Mouse (Mus musculus): Measurements from ENCODE around the gene Disc1.
A peak's percentile ranks its signal among the peaks of the same experiment; 100 is the strongest.

The Disc1 gene

DNA sequence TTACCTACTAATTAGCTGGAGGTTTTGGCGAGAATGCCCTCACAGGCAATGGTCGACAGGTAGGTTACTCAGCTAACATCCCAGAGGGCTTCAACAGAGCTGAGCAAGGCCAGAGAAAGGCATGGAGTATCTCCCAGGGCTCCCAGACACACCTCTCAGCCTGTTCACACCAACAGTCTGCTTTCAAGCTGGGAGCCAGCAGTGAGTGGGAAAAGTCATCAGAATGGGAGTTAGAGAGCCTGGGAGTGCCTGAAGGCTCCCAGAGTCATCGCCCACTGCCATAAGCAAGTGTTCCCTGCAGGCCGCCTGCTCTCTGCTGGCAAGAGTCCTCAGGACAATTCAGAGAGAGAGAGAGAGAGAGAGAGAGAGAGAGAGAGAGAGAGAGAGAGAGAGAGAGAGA is 167.1 kb downstream of the Disc1 start:
- no peak for DNase-seq (ENCODE audit: low spot score)

DNA sequence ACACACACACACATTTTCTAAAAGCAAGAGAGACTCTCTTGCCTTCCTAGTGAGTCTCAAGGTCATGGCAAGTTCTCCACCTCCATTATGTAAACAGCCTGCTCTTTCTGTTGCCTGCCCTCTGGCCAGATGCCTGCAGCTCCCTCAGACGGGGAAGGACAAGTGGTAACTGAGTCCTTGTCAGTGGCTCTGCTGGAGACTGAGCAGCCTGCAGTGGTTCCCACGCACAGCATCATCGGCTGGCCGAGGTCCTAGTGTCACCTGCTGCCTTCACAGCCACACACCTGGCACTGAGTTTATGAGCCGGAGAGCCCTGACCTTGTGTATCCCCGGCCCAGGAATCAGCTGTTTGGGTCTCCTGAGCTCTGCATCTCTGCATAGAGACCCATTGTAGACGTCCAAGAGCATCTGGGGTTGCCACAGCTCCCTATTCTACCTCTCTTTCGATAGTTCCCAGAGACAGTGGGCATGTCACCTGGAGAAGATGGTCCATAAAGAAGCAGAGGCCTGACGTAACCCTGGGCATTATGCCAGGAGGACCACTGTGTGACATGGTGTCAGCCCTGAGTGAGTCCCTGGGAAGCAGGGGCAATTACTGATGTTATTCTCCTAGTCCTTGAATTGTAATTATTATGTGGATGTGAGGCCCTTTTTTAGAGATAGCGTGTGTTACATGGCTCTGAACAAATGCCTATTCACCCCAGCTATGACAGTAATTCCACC is 169.2 kb downstream of the Disc1 start:
- peak; percentile 57 for DNase-seq (ENCODE audit: low spot score)

DNA sequence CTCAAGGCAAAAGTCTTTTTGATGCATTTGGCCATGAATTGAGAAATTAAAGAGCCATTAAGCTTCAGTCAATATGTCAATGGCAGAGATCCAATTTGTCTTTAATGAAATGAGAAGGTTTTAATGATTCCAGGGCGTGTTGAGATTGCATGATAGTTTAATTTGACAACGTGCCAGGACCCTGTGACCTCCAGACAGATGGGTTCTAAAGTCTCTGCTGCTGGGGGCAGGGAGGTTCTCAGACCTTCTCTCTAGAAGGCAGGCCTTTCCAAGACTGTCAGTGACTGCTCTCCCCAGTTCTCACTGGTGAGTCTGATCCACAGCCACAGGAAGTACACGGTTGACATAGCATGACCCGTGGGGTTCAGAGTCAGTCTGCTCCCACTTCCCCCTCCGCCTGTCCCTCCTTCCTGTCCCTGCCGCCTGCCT is 170.3 kb downstream of the Disc1 start:
- DNase-seq (ENCODE audit: low spot score) = no peak

DNA sequence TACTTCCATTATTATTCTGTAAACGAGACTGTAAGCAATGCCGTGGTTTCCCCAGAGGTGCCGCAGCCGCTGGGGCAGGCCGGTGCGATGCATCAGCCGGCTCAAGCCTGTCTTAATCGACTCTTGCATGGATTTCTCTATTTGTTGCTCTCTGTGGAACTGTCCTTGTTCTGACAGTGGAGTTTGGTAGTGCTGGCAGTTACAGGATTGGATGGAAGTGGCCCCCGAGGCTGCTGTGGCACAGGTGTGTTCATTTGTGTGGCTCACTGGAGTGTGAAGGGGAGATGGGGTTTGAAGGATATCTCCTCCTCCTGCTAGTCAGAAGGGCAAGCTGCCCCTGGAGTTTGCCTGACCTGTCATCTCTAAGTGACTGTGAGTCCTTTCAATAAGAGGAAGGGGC is 171.3 kb downstream of the Disc1 start:
- no peak for DNase-seq (ENCODE audit: low spot score)

DNA sequence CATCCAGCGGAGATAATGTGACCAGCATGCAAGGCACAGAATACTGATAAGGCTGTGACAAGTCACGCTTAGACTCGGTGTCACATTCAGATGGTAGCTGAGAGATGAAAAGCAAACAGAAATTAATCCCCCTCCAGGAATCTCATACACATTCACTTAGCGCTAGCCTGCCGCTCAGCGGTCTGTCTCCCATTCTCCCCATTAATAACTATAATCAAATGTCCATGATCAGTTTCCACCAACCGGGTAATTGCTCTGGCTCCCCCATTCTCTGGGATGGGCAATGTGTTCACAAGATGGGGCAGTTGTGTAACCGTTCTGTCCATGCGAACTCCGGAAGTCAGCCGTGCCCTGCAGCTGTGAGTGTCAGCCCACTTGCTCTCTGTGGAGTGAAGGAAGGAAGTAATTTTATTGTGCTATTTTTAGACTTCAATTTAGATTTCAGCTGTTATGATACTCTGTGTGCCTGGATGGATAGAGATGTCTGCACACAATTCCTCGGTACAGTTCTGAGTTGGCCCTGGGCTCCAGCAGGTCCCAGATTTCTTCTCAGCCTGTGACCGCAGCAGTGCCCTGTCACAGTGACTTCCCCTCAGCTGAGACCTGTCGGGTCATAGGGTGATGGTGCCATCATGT is 173.1 kb downstream of the Disc1 start:
- DNase-seq (ENCODE audit: low spot score) = no peak

DNA sequence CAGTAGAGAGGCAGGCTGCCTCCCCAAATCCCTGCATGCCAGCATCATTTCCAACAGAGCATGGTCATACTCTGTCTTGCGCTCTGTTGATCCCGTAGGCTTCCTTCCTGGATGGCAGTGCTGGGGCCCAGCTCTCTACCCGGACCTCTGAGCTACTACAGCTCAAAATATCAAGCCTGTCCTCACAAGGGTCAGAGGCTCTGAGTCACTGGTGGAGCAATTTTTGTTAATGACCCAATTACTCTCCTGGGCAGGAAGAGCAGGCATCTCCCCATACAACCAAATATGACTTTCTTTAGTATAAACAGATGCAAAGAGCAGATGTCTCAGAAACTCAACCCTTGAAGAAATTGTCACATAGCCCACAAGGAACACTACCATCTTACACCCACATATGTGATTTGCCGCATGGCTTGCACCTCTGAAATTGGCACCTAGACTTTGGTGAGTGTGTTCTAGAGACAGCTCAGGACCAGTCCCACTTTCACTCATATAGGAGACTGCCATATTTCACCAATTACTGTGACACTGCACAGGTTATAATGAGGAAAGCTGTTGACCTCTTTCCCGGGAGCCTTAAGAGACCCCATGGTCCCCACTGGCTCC is 176.6 kb downstream of the Disc1 start:
- DNase-seq (ENCODE audit: low spot score) = no peak

DNA sequence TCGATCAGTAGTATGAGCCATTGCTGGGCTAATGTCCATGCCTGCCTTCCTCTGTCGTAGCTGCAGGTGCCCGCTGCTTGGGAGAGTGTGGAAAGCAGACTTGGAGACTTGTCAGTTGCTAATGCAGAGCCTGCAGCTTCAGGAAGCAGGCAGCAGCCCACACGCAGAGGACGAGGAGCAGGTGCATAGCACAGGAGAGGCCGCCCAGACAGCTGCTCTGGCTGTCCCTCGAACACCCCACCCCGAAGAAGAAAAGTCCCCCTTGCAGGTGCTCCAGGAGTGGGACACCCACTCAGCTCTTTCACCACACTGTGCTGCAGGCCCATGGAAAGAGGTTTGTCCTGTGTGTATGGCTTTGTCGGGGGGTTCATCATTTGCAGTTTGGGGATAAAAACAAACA is 178.7 kb downstream of the Disc1 start:
- DNase-seq (ENCODE audit: low spot score) = no peak

DNA sequence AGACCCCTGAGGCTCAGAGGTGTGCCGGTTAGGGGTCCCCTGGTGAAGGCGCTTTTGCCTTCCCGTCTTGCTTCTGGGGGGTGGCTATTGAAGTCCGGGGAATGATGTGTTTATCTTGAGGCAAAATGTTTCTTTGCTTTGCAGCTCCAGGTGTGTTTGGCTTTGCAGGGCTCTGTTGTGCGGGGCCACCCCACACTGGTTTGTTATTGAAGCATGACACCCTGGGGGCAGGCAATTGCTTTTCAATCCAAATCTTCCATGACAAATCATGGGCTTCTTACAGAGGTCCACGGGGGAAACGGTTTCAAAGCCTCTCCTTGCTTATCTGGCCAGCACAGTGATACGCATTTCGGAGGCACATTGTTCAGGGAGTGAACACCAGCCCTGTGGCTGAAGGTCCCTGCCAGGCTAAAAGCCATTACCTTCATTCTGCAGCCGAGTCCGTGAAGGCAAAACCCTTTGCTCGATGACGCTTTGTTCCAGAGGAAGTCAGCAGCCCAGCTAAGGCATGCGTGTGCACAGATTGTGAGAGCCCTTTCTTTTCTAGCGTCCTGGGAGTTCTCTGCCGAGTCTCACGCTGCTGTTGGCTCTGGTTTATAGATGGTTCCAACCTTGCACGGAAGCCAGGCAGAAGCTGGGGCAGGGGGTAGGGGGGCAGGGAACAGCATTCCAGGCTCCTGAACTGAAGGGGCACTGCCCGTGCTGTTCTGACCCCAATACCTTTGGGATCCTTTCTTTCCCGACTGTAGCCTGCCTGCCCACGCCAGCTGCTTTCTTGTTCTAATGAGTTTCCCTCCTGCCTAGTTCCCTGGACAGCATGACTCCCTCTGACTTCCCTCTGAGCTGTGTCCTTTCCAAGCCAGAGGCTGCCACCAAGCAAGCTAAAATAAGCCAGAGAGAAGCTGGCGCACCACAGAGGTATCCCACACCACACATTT is 182.2 kb downstream of the Disc1 start:
- peak; percentile 56 for DNase-seq (ENCODE audit: low spot score)

DNA sequence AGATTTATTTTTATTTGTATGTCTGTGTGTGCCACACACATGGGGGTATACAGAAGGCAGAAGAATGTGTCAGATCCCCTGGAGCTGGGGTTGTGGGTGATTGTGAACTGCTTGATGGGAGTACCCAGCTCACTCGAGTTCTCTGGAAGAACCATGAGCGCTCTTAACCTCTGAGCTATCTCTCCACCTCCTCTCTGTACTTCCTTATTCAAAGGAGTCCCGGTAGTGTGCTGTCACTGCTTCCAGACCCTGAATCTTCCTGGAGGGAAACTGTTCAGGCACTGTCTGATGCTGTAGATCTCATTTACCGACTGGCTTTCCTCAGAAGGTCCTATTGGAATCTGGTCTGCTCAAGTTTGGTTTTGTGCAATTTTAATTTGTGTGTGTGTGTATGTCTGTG is 186.8 kb downstream of the Disc1 start:
- DNase-seq (ENCODE audit: low spot score) = no peak

DNA sequence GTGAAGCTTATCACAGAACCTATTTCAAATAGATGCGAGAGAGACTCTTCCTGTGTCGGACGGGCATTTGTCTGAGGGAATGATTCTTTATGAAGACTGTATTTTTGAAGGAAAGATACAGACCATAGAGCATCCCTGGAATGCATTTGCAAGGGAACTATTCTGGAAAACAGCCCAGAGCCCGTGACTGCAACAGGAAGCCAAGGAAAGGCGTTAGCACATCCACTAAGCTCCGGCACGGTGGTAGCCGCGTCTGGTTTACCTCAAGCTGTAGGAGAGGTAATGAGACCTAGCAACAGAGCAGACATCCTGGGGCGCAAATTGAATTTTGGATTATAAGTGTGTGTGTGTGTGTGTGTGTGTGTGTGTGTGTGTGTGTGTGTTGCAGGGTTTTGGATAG is 188.4 kb downstream of the Disc1 start:
- DNase-seq (ENCODE audit: low spot score) = no peak

DNA sequence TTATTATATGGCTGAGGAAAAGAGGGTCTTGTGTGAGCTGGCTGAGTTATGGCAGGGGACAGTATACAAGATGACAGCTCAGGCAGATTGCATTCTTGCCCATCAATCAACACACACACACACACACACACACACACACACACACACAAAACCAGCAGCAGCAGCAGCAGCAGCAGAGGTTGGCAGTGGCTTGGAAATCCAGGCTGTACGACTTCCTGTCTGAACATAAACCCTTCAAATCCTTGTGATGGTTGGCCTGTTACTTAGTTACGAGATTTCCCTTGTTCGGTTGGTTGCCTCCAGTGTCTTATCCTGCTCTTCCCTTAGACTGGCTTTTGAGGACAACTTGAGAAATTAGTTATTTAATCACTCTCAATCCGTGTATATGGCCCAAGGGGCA is 188.9 kb downstream of the Disc1 start:
- no peak for DNase-seq (ENCODE audit: low spot score)

DNA sequence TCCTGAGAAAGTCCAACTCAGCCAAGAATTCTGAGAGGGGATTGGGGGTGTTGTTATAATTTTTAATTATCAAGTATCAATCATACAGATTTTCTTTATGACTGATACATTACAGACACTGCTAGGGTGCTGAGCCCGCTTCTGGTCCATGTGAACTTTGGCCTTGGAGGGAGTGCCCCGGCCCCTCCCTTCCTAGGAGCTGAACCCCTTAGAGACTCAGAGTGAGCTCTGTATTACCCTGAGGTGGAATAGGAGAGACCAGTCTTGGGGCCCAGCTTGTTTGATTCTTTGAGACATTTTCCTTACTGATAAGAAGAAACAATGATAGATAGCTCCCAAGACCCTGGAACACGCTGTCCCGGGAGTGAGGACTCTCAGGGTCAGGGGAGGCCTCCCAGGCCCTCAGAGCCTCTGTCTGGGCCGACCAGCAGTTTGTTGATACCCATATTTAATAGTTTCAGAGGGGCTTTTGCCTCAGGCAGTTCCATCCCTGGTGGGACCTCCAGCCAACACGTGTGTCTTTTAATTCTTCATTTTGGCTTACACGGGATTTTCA is 192.8 kb downstream of the Disc1 start:
- no peak for DNase-seq (ENCODE audit: low spot score)

DNA sequence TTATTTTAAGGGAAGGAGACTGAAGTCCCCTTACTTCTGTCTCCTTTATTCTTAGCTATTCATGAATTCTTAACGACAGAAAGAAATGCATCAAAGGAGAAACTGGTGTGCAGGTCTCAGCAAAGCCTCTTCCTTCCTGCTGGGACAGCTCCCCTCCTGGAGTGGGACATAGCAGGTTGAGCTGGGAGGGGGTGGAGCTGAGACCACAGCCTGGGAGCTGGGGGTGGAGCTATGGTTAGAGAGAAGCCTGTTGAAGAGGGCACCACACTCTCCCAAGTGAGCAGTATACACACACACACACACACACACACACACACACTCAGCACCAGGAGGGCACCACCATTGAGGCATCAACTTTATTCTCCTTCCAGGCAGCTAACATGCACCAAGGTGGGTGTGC is 193.4 kb downstream of the Disc1 start:
- DNase-seq (ENCODE audit: low spot score) = no peak

DNA sequence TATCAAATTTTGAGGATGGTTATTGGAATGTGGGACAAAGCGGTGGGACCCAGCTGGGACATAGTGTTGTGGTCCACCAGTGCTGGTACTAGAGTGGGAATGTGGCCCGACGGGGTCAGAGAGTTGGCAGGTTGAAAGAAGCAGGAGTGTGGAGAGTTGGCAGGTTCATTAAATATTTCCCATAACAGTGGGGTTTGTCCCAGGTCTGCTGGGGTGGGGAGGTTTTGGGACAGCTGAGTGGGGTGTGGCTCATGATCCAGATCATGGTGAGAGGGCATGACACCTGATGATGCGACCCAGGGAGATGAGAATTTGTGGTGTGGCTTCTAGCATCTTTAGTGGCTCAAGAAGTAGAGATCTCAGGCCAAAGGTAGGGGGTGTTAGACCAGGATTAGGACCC is 199.0 kb downstream of the Disc1 start:
- no peak for DNase-seq (ENCODE audit: low spot score)

DNA sequence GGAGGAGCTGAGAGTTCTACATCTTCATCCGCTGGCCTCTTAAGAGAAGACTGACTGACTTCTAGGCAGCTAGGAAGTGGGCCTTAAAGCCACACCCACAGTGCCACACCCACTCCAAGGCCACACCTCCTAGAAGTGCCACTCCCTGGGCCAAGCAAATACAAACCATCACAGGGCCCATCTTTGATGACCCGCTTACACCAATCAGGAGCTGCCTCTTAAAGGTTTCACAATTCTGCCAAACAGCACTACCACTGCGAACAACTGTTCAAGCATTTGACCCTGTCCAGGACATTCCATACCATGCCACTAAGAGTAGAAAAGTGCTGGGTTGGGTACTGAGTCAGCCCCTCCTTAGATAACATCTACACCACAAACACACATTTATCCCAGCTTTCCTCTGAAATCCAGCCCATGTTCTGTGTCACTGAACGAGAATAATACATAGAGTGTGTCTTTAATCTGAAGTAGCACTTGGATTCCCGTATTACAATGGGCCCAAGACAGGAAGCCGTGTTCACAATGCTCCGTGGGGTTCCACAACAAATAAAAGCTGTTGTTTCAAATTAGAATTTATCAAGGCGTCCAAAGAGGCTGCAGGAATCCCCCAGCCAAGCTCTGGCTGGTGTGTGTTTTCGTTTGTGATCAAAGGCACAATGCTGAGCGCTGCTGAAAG is 199.6 kb downstream of the Disc1 start:
- no peak for DNase-seq (ENCODE audit: low spot score)

DNA sequence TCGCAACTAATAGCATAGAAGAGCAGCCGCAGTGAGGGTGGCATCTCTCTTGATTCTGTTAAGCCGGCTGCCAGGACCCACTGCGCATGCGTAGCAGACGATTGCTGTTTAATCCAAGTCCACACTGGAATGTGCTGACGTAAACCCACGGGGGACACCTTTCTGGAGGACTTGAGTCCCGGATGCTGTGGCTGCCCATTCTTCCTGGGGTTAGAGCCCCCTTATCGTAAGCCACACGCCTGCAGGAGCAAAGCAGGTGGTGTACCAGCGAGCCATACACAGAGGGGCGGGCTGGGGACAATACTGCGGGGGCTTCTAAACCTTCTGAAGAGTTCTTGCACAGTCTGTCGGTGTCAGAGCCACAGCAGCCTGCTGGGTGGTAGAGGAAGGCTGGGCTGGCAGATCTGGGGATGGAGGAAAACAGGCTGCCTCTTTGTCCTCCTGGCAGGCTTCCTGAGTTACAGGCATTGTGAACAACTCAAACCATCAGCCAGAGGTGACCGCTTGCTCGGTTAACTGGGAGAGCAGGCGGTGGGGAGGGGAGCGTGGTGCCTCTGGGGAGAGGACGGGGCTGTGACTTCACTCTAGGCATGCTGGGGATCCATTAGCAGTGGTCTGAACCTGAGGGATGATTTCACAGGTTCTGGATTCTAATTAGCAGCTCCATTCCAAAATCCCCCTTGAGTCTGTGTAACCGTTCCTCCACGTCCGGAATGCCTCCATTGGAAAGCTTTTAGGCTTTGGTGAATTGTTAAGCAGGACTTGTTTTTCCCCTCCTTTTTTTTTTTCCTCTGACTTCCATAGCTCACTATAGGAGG is 200.4 kb downstream of the Disc1 start:
- DNase-seq (ENCODE audit: low spot score) = peak; percentile 54

DNA sequence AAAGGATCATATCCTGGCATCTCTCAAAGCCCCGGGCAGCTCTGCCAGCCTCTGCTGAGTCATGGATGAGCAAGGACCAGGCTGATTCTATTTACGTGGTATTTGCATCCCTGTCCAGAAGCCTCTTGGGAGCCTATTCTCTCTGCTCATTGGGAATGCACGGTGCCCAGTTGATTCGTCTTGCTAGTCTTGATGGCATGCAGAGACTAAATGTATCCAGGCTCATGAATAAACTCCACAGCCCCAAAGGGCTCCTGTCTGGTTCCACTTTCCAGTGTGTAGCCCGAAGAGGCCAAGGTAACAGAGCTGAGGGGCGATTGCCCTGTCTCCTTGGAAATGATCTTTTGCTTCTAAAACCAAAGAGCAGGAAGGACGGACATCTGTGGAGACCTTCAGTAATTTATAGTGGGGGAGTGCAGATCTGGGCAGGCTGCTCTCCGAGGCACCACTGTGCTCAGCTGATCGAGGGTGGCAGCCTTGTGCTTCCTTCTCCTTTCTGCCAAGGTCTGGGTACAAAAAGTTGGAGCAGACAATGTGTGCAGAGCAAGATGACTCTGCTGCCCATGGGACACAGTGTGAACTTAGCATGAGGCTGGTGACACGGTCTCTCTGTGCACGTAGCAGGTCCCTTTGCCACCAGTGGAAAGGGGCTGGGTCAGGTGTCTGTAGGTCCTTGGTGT is 201.2 kb downstream of the Disc1 start:
- peak; percentile 17 for DNase-seq (ENCODE audit: low spot score)

DNA sequence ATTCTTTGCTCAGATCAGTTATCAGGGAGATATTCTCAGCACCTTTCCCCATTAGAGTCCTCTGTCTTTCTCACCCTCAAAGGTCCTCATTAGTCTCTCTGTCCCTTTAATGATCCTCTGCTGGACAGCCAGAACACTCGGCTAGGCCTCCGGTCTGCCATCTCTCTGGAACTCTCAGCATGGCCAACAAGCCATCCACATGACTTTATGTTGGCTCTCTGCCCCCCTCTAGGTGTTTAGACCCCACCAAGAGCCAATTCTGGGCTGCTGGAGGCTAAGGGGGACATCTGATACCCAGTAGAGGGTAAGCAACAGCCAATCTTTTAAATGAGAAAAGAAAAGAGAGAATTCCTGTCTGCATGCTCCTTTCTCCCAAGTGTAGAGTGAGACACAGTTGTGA is 203.7 kb downstream of the Disc1 start:
- DNase-seq (ENCODE audit: low spot score) = no peak

DNA sequence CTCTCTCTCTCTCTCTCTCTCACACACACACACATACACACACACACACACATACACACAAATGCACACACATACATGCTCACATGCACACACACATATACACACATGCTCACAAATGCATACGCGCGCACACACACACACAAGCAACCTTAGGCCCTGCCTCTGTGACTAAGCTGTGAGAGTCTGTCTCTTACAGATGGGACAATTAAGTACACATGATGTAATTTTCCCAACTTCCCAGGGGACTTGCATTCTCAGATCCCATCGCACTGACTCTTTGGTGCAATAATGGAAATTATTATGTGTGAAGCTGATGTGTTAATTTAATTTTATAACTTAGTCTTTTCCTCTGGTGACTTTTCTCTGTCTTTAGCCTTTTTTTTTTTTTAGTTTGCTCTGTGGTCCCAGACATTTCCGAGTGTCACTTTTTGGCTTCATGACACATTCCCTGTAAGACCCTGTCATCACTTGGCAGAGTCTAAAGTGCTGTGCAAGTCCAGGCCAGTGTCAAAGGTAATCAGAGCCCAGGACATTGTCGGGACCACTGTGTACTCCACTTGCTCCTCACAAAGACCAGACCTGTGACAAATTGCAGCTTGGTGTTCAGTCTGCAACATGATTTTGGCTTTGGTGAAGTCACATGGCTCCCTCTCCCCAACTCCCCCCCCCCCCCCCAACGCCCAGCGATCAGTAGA is 205.0 kb downstream of the Disc1 start:
- DNase-seq (ENCODE audit: low spot score) = peak; percentile 28
